Mouse (Mus musculus) forebrain, embryonic 11.5 days (tissue): ENCODE data around the gene Ddx55. TPM values are rescaled to one million over a fixed set of nuclear protein-coding genes. Genes with fewer than 3 reads are reported as not detected.
"Not testable (repeated sequence)": the region's sequence is repeated elsewhere in the genome, so short reads cannot be mapped to it uniquely, and the experiment has no call there.

Experiments
- ATAC-seq: fragments of 200-750 bp; cut with Nextera tagmentation; replicated peaks from 2 replicates; pipeline ENCODE4 v1.8.0; 2017; ENCODE audit warnings: moderate TSS enrichment; ENCODE audit not compliant: low FRiP score
- DNase-seq: peaks from one replicate; pipeline ENCODE4 v3.0.0-alpha.2; 2017; ENCODE audit warnings: low spot score
- H3K27ac ChIP-seq: fragments of 300-500 bp; sonication (generic); 2 replicates; pipeline ENCODE4 v1.5.1; 2014; ENCODE audit warnings: low read depth, low read length
- H3K27me3 ChIP-seq: fragments of 300-500 bp; sonication (generic); 2 replicates; pipeline ENCODE4 v1.6.1; 2014; ENCODE audit warnings: mild to moderate bottlenecking, low read length, mixed read lengths; ENCODE audit not compliant: control insufficient read depth, insufficient read depth
- H3K36me3 ChIP-seq: fragments of 300-500 bp; sonication (generic); 2 replicates; pipeline ENCODE4 v1.6.1; 2014; ENCODE audit warnings: mild to moderate bottlenecking, low read length, moderate library complexity, mixed read lengths; ENCODE audit not compliant: control insufficient read depth, insufficient read depth
- H3K4me1 ChIP-seq: fragments of 300-500 bp; sonication (generic); replicated peaks from 2 replicates; pipeline ENCODE4 v1.6.1; 2014; ENCODE audit warnings: low read length, mixed read lengths; ENCODE audit not compliant: control insufficient read depth, insufficient read depth
- H3K4me2 ChIP-seq: fragments of 300-500 bp; sonication (generic); 2 replicates; pipeline ENCODE4 v1.6.1; 2014; ENCODE audit warnings: low read depth, mild to moderate bottlenecking, low read length, moderate library complexity, mixed read lengths; ENCODE audit not compliant: severe bottlenecking
- H3K4me3 ChIP-seq: fragments of 300-500 bp; sonication (generic); 2 replicates; pipeline ENCODE4 v1.5.1; 2014; ENCODE audit warnings: low read depth, low read length
- H3K9ac ChIP-seq: fragments of 300-500 bp; sonication (generic); 2 replicates; pipeline ENCODE4 v1.6.1; 2014; ENCODE audit warnings: low read length
- H3K9me3 ChIP-seq: fragments of 300-500 bp; sonication (generic); 2 replicates; pipeline ENCODE4 v1.6.1; 2016; ENCODE audit warnings: low read length, mixed read lengths; ENCODE audit not compliant: control insufficient read depth
- WGBS: fragments of 180-500 bp; shearing (Covaris S2); extraction: QIAGEN DNeasy Blood & Tissue Kit; methylation state at CpG from one replicate; pipeline ENCODE4 v1.1.7; 2014; 5-methylcytosine and 5-hydroxymethylcytosine counted together
- polyA plus RNA-seq: library from polyadenylated mRNA; unstranded; fragments of >200 nt; fragmentation: Nextera tagmentation; extraction: Ambion mirVana; gene quantifications from 2 replicates; pipeline ENCODE4 v1.2.1, GENCODE M21; 2014

Gene Ddx55
- polyA plus RNA-seq, 1 experiment from 2014 or later = 18.3 TPM

- 97% methylated on average over 7 of the region's 7 CpGs for WGBS
- H3K27me3 ChIP-seq = no peaks in the 10 kb centered on the region
- H3K4me3 ChIP-seq = no peak overlapping the region
- no peak for ATAC-seq
- H3K4me1 ChIP-seq = peaks cover 10% of the 10 kb centered on the region
- H3K36me3 ChIP-seq = peaks cover 12% of the 10 kb centered on the region
- no peak for DNase-seq
- H3K9ac ChIP-seq = no peak overlapping the region
- no peaks in the 10 kb centered on the region for H3K9me3 ChIP-seq
- no peak overlapping the region for H3K27ac ChIP-seq
- no peak overlapping the region for H3K4me2 ChIP-seq
Measured at GRCm38 (mm10) chr5:124575467-124575866, 22.8 kb downstream of the Ddx55 start.

- ATAC-seq (peak; percentile 92), DNase-seq (peak; percentile 96)
- Histone ChIP-seq H3K27ac (no peak within 1 kb of the TSS), H3K36me3 (peaks cover 5% of the 10 kb centered on the region), H3K4me2 (peak within 1 kb of the TSS; percentile 70), H3K4me1 (peaks cover 10% of the 10 kb centered on the region), H3K9ac (peak within 1 kb of the TSS; percentile 82), H3K27me3 (no peaks in the 10 kb centered on the region), H3K4me3 (peak within 1 kb of the TSS; percentile 80), H3K9me3 (no peaks in the 10 kb centered on the region)
- WGBS = under 1% methylated on average over 51 of the region's 51 CpGs
Measured at GRCm38 (mm10) chr5:124578633-124579317, 26.1 kb downstream of the Ddx55 start, which contains the start of the genes Eif2b1 and Gtf2h3. Eif2b1 (minus strand) TSS chr5:124579131. Gtf2h3 (plus strand) TSS chr5:124579140.

- Histone ChIP-seq H3K4me2 (no peak overlapping the region), H3K4me3 (no peak overlapping the region), H3K9ac (no peak overlapping the region), H3K9me3 (no peaks in the 10 kb centered on the region), H3K4me1 (peaks cover 10% of the 10 kb centered on the region), H3K27ac (no peak overlapping the region), H3K27me3 (no peaks in the 10 kb centered on the region), H3K36me3 (peaks cover 3% of the 10 kb centered on the region; the same call in 1 of the 2 replicates)
- WGBS = 94% methylated on average over 5 of the region's 5 CpGs
- no peak for ATAC-seq
- no peak for DNase-seq
Measured at GRCm38 (mm10) chr5:124582515-124582914, 29.9 kb downstream of the Ddx55 start.

GRCm38 (mm10) chr5:124592768-124593167, 40.1 kb downstream of the Ddx55 start:
- DNase-seq (no peak), ATAC-seq (no peak)
- Histone ChIP-seq H3K9me3 (no peaks in the 10 kb centered on the region), H3K36me3 (peaks cover 5% of the 10 kb centered on the region; the same call in 1 of the 2 replicates), H3K4me2 (no peak overlapping the region), H3K4me3 (no peak overlapping the region), H3K4me1 (no peaks in the 10 kb centered on the region), H3K27ac (no peak overlapping the region), H3K9ac (no peak overlapping the region), H3K27me3 (no peaks in the 10 kb centered on the region)
- WGBS = 95% methylated on average over 3 of the region's 3 CpGs

GRCm38 (mm10) chr5:124598224-124599174, 45.8 kb downstream of the Ddx55 start:
- Histone ChIP-seq H3K36me3 (peaks cover 2% of the 10 kb centered on the region; the same call in 1 of the 2 replicates), H3K4me1 (no peaks in the 10 kb centered on the region), H3K9ac (peak overlapping the region; percentile 78), H3K4me2 (peak overlapping the region; percentile 79), H3K9me3 (no peaks in the 10 kb centered on the region), H3K27ac (no peak overlapping the region), H3K4me3 (peak overlapping the region; percentile 93), H3K27me3 (no peaks in the 10 kb centered on the region)
- WGBS = 7% methylated on average over 30 of the region's 30 CpGs
- peak; percentile 100 for ATAC-seq
- DNase-seq = peak; percentile 93

- not testable (repeated sequence) for H3K4me2 ChIP-seq
Measured at GRCm38 (mm10) chr5:124599726-124600125, 47.1 kb downstream of the Ddx55 start.

GRCm38 (mm10) chr5:124602349-124602748, 49.7 kb downstream of the Ddx55 start:
- no peaks in the 10 kb centered on the region for H3K27me3 ChIP-seq
- no peak overlapping the region for H3K9ac ChIP-seq
- H3K4me1 ChIP-seq = no peaks in the 10 kb centered on the region
- no peak overlapping the region for H3K4me2 ChIP-seq
- 72% methylated on average over 5 of the region's 5 CpGs for WGBS
- DNase-seq = peak; percentile 77
- no peak for ATAC-seq
- no peak overlapping the region for H3K27ac ChIP-seq
- no peaks in the 10 kb centered on the region for H3K36me3 ChIP-seq
- H3K9me3 ChIP-seq = no peaks in the 10 kb centered on the region
- no peak overlapping the region for H3K4me3 ChIP-seq

More at GRCm38 (mm10) chr5:124599726-124600125, 47.1 kb downstream of the Ddx55 start:
- not testable (repeated sequence) for H3K4me1 ChIP-seq, H3K9ac ChIP-seq, ATAC-seq, H3K9me3 ChIP-seq, H3K4me3 ChIP-seq, H3K27me3 ChIP-seq, H3K27ac ChIP-seq, H3K36me3 ChIP-seq, DNase-seq
- 71% methylated on average over 8 of the region's 8 CpGs for WGBS

- H3K4me1 ChIP-seq = no peaks in the 10 kb centered on the region
- no peaks in the 10 kb centered on the region for H3K36me3 ChIP-seq
- DNase-seq (no peak), ATAC-seq (no peak)
- no peak overlapping the region for H3K4me2 ChIP-seq
- H3K4me3 ChIP-seq = no peak overlapping the region
- WGBS = 95% methylated on average over 4 of the region's 4 CpGs
- H3K9me3 ChIP-seq = no peaks in the 10 kb centered on the region
- H3K27me3 ChIP-seq = no peaks in the 10 kb centered on the region
- H3K27ac ChIP-seq = no peak overlapping the region
- H3K9ac ChIP-seq = no peak overlapping the region
Measured at GRCm38 (mm10) chr5:124604296-124604695, 51.6 kb downstream of the Ddx55 start.
